Mouse (Mus musculus) ES-Bruce4 (cell line): ENCODE measurements around the gene Dab1.

Experiments
- CTCF ChIP-seq: IDR thresholded peaks from one replicate; pipeline ENCODE4 v1.8.1; 2011; ENCODE audit warnings: low read depth, low read length
- EP300 ChIP-seq: IDR thresholded peaks from 2 replicates; pipeline ENCODE4 v1.6.1; 2011; ENCODE audit warnings: low read depth, low read length; ENCODE audit not compliant: insufficient read depth
- POLR2A ChIP-seq: IDR thresholded peaks from one replicate; pipeline ENCODE4 v1.8.1; 2011; ENCODE audit warnings: low read length; ENCODE audit not compliant: insufficient read depth

DNA sequence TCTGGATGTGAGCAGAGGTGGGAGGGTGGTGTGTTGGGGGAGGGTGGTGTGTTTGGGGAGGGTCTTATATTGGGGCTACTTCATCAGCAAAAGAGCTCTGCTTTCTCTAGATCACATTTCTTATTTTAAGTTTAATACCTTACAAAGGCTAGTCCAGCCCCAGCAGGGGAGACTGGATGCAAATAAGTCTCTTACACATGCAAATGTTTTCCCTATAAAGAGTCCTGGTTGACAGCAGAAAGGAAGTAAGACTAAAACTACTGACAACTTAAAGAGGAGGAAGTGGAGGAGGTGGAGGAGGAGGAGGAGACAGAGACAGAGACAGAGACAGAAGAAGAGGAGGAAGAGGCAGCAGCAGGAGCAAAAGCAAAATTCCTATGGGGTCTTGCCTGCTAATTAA lies 885.8 kb downstream of the Dab1 start:
- no peak for TF ChIP-seq CTCF
- TF ChIP-seq POLR2A = no peak
- TF ChIP-seq EP300 = no peak
